Mouse (Mus musculus): ENCODE measurements at regions not wholly inside any gene's neighbourhood (a gene's known extent, or its start where the extent isn't known, plus 50 kb on each side); places are given as distances from the start of the nearest gene placed in this dataset.

DNA sequence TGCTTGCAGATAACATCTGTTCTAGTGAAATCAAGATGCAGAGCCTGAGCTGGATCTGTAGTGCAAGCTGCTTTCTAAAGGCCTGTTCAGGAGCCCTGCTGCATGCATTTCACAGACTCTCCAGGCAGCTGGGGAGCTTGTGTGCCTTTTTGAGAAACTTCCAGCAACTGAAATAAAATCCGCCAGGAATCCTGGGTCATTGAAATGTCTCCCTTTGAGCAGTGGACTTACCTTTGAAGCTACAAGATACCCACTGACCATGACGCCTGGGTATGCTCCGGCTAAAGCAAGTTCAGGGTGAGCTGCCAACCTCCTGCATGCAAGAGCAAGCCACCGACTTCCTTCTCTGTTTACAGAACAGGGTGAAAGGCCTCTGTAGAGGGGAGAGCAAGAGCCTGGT lies 278.7 kb downstream of the Cenpw start:
- no peak for DNase-seq (ENCODE audit: extremely low spot score in 1 of 2, low spot score in 1 of 2)

DNA sequence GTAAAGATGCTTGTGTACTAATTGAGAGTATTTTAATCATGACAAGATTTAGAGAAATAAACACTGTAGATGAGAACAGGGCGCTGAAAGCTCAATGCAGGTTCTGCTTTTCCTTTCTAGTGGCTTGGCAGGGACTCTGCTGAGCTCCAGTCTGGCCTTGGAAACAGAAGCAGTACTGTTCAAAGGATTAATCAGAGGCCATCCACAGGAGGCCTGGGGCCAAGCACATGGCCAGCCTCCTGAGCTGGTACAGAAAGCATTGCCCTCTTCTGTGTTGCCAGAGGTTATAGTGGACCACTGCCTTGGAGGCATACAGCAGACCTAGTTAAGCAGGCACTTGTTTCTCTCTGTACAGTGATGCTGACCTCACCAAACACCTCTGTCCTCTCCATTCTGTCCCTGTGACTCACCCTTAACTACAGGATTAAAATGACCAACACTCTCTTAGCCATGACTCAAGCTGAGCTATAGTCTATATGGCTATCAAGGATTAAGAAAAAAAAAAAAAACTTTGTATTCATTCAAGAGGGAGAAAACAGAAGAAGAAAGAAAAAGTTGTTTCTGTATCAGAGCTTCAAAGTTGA lies 302.5 kb downstream of the Cenpw start:
- DNase-seq (ENCODE audit: extremely low spot score in 1 of 2, low spot score in 1 of 2) = peak; percentile 11 to 45

DNA sequence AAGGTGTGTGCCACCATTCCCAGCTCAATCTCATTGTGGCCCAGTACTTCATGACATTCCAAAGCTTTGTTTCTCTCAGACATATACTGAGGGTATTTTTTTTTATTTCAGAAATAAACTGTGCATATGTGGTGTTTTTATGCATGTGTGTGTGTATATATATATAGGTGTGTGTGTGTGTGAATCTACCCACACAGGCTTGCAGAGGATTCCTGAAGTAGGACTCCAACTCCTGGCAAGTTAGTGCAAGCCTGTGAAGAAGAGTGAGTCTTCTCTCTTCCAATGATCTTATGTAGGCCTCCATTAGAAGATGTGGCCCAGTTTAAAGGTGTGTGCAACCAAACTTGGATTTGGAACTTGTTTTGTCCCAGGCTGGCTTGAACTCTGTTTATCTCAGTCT lies 328.9 kb upstream of the Rspo3 start:
- DNase-seq (ENCODE audit: extremely low spot score in 1 of 2, low spot score in 1 of 2) = no peak

DNA sequence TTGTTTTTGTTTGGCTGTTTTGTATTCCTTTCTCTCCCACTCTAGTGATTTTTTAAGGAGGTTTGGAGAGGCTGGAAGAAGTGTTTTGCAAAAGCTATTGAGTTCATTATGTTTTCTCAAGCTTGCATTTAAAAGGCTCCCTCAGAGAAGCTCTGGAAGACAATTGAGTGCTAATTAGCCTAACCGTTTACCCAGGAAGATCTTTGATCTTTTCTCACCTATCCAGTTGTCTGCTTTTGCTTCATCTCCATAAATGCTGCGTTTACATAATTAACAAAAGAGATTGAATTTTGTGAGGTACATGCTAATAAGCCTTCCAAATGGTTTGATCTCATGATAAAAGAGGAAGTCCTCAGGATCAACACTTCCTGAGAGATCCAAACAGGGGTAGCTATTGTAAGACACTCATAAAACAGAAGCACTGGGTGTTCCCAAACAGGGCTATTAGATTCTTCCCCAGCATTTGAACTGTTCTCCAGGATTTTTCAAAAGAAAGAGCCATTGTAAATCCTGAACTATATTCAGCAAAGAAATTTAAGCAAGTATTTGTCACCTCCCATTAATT lies 320.2 kb upstream of the Rspo3 start:
- no peak for DNase-seq (ENCODE audit: extremely low spot score in 1 of 2, low spot score in 1 of 2)

DNA sequence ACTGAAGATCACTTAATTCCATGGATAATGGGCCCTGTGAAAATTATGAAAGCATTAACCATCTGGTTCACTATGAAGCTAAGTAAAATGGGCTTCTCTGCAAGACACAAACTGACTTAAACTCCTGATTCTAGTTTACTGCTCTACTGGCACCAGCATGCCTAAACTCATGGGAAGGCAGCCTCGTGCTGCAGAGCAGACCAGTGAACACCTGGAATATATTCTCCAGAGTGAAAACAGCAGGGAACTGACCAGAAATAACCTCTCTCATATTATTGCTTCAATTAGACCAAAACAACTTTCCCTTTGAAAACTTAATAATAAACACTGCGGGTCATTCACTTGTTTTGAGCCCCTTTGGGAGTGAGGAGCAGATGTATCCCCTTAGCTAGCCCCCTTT lies 316.8 kb upstream of the Rspo3 start:
- DNase-seq (ENCODE audit: extremely low spot score in 1 of 2, low spot score in 1 of 2) = no peak

DNA sequence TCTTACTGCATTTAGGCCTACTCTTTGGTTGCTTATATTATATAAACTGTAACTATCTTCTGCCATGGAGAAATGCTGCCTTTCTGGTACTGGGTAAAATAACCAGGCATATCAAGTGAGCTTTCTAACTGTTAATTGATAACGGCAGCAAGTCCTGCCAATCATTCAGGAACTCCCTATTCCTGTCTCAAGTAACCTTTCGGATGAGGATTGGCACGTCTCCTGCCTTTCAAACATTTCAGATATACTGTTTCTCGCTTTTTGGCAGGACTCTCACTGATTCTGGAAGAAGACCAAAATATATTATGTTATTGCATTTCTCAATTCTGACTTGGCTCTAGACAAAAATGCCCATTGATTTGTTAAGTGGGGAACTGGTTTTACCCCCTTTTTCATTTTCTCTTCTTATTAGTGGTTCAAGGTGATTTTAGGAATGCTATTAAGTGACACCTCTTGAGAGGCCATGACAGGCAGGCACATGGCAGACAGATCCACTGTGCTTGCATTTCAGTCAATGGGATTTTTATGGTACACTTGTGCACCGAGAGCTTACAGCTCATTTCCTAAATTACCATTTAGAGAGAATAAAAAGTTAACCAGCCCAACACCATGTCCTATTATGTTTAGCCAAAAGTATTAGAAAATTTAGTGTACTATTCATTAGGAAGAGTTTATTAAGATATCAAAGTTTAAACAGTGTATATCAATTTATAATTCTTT lies 289.4 kb upstream of the Rspo3 start:
- DNase-seq (ENCODE audit: extremely low spot score in 1 of 2, low spot score in 1 of 2) = peak in 1 of 2 experiments; percentile 34

DNA sequence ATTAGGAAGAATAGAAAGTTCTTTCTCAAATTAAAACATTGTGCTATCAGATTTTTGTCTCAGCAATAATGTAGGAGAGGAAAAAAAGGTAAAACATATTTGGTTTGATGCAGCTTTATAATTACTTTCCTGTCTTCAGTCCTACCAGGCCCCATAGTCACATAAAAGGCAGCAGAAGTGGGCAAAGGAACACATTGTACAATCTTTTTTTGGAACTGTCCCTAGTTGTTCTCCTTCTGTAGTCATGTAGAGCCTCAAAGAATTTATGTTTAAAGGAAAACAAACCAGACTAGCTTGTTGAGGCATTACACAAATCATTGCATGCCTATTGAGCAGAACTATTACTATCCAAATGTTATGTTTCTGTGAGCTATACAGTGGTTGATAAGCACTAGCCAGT lies 288.7 kb upstream of the Rspo3 start:
- DNase-seq (ENCODE audit: extremely low spot score in 1 of 2, low spot score in 1 of 2) = peak in 1 of 2 experiments; percentile 29

DNA sequence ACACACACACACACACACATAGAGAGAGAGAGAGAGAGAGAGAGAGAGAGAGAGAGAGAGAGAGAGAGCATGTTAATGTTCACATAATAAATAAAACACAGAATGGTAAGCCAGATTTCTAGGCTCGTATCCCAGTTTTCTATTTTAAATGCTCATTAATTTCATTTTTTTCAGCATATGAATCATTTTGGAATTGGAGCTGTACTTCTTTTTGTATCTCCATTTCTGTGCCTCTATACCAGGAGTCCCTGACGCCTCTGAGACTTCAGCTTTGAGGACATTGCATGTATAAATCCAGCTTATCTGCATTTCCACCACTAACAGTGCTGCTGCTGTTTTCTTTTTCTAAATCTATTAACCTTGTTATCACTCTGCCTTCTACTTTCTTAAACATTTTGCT lies 287.5 kb upstream of the Rspo3 start:
- peak in 1 of 2 experiments; percentile 41 for DNase-seq (ENCODE audit: extremely low spot score in 1 of 2, low spot score in 1 of 2)

DNA sequence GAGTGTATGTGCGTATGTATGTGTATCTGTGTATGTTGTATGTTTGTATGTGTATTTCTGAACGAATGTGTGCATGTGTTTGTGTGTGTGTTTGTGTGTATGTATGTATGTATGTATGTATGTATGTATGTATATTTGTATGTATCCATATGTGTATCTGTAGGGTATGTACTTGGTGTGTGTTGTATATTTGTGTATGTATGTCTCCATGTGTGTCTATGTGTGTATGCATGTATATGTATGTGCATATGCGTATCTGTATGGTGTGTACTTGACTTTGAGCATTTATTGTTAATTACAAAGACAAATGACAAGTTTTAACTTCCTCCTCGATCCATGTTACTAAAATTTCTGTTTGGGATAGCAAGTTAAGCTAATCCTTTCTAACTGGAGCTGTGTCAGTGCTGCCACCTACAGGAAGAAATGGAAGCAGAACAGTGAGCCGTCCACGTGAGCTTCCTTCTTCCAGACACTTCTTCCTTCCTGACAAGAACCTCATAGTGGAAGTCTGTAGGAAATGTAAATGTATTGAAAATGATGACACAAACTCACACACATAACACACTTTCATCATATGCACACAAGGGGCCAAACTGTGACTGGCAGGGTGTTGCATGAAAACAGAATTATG lies 268.4 kb upstream of the Rspo3 start:
- DNase-seq (ENCODE audit: extremely low spot score in 1 of 2, low spot score in 1 of 2) = peak; percentile 45 to 87

DNA sequence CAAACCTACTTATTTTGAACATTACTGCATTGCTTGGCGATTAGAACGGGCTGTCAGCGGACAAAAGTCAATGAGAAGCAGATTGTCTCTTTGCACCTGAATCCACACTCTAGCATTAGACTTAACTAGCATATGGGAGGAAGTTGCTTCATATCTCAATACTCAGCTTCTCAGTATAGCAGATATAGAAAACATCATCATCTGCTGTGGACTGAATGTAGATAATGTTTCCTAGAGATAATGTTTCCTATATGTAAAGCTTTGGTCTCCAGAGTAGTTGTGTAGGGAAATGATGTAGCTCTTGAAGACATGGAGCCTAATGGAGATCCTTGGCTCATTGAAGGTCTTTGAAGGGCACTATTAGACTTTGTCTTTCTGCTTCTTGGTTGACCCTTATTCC lies 267.0 kb upstream of the Rspo3 start:
- DNase-seq (ENCODE audit: extremely low spot score in 1 of 2, low spot score in 1 of 2) = no peak

DNA sequence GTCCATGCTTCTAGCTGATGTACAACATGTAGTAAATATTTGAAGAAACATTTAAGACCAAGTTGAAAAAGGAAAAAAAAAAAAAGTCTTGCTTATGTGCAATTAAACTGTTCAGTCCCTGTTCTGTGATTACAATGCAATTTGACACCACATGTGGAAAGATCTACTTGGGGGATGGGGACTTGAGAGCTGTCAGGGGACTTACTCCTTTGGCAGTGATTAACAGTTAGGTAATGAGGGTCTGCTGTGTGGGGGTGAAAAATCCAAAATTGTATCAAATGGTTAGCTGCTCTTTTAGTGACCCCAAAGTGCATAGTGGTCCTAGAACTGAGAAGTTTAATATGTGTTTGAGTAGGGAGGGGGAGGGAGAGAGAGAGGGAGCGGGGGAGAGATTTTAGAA lies 259.0 kb upstream of the Rspo3 start:
- no peak for DNase-seq (ENCODE audit: extremely low spot score in 1 of 2, low spot score in 1 of 2)

DNA sequence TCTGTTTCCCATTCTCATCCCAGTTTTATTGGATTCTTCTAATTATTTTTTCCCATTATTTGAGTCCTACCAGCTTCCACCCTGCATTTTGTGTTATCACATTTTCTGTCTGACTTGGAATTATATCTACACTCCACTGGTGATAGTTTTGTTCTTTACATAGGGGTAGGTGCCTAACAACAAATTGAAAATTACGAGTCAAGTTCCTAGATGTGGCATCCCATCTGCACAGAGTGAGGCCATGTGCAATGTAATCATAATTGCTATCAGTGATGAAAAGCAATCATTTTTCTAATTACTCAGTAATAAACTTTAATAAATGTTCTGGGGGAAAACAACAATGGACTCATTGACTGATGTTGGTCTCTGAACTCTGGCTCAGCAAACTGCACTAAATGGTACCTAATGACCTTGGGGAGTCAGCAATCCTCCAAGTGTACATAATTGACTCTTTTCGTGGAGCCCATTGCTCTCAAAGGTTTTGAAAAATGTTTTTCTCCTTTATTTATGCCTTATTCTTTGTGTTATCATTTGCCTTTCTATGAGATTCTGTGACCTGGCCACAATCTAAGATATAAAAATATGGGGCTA lies 250.6 kb upstream of the Rspo3 start:
- no peak for DNase-seq (ENCODE audit: extremely low spot score in 1 of 2, low spot score in 1 of 2)

DNA sequence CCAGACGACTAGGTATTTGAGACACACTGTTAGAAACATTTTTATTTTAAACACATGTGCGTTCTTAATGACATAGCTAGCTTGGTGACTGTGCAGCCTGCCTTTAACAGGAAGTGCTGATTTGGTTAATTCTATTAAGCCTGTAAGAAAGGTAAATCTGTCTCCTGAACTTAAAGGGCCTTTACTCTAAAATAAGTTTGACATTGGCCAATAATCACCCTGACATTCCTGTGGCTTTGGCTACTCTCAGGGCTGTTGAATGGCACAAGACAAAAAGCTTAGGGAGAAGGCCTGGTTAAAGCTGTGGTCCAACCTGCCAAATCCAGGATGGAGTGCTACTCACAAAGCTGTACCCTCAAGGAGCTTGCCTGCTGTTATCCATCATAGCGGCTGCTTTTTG lies 201.0 kb upstream of the Rspo3 start:
- no peak for DNase-seq (ENCODE audit: extremely low spot score in 1 of 2, low spot score in 1 of 2)

DNA sequence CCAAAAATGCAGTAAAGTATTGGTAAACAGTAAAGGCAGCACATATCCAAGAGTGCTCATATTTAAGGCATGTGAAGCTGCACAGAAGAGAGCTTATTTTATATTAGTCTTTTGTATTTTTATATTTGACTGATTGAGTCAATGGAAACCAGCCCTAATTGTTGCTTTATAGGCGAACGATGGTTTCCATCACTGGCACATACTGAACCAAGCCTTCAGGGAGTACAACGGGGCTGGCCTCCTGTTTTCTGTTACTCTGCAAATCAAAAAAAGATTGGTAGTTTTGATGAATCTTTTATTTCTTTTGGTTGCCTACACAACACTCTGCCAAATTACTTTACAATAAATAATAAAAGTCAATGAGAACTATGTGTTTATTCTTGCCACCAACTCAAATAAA lies 189.7 kb upstream of the Rspo3 start:
- no peak for DNase-seq (ENCODE audit: extremely low spot score in 1 of 2, low spot score in 1 of 2)

DNA sequence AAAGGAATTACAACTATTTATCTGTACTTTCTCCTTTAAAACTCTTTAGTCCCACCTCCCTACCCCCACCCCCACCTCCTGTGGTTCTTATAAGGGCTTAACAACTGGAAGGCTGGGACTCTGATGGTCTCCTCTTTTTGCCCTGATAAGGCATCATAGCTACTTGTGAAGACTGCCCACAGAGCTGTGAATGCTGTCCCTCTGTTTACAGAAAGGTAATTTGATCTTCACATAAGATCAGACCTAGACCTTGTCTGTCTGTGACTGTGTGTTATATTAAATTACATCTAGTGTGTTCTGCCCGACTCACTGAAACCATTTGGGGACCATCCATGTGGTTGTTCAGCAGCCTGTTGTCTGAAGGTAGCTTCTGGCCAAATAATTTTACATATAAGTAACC lies 175.3 kb upstream of the Rspo3 start:
- no peak for DNase-seq (ENCODE audit: extremely low spot score in 1 of 2, low spot score in 1 of 2)

DNA sequence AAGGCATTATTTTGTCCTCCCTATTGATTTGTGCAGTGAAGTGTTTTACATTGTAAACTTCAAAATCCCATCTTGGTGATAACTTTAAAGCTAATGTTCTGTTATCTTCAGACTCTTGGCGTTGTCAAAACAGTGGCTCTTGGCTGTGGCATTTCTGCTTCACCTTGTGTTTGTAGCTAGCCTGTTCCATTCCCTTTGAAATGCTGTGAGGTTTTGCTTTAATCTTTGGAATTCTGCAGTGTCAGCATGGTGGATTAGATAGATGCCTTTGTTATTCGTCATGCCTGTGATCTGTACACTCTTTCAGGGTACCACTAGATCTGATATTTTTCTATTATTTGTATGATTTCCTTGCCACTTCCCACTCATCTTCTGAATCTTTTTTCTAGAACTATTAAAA lies 173.0 kb upstream of the Rspo3 start:
- peak in 1 of 2 experiments; percentile 1 for DNase-seq (ENCODE audit: extremely low spot score in 1 of 2, low spot score in 1 of 2)

DNA sequence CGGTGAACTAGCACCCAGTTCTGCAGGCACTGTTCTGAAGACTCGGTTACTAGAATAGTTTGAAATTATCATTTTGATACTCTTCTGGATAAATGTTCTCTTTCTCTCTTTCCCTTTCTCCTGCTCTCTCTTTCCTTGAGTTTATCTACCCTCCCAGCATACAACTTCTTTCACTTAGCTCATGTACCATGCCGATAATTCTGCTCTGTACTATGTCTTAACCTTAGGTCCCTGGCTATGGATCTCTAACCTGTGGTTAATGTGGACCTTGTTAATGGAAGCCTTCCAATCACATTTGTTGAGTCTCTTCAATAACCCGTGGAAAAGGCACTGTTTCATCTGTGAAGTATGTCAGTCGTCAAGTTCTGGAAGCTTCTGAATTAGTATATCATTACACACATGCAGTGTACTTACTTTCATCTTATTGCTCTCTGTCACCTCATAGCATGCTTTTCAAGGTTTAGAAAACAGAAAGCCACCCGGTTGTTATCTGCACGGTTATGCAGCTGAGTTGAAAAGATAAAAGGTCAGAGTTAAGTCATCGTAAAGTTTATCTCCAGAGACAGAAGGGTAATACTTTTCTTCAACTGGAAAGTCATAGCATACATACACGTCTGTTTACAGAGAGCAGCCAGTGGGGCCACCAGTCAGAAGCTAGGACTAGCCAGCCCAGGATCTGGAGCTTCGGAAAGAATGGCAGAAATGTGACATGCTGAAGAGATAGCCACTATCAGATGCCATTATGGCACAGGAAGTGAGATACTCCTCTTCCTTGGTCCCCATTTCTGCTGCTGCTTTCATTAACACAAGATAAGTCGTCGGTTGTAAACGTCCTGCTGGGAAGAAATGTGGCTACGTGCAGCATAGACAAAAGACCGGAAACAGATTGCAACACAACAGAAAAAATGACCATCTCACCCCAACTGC lies 157.6 kb upstream of the Rspo3 start:
- no peak for DNase-seq (ENCODE audit: extremely low spot score in 1 of 2, low spot score in 1 of 2)

DNA sequence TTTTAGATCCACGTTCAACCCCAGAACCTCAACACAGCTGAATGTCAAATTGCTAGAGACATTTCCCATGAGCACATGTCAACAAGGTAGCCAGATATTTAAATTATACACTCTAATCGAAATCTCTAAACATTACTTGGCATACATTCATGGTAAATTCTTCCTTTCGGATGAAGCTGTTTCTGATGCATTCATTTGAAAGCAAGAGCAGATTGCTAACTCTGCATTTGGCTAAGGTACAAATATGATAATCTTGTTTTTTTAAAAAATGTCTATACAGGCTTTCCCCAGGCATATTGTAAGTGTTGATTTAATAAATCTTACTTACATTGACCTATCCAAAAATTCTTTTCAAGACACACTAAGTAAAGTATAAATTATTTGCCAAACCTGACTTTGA lies 153.9 kb upstream of the Rspo3 start:
- DNase-seq (ENCODE audit: extremely low spot score in 1 of 2, low spot score in 1 of 2) = peak in 1 of 2 experiments; percentile 1

DNA sequence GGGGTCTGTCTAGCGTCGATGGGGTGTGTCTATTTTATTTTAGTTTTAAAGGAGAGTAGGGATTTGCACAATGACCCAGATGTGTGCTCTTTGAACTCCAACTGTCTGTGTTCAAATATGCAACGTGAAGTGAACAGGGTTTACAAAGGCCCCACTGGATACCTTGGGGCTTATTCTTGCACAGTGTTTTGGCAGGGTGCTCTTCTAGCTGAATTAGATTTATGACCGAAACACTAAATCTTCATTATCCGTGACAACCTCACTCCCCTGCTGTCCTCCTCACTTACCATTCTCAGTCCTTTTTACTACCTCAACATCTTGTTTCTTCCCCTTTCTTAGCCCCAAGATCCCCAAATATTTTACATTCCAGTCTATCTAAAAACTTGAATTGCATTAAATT lies 151.3 kb upstream of the Rspo3 start:
- DNase-seq (ENCODE audit: extremely low spot score in 1 of 2, low spot score in 1 of 2) = no peak

DNA sequence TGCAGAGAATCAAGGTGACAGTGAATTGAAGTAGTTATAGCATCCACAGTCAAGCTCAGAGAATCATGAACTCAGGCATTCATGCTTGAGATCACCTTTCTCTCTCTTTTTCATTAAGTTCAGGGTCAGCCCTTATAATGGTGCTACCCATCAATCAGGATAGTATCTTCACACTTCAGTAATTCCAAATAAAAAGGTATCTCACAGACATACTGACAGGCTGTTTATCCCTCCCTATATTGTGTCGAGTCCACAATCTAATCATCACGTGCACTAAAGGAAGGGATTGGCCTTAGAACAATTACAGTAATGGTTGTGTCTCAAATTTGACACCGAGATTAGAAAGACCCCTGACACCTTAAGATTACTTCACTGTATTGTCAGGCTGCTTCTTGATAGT lies 138.7 kb upstream of the Rspo3 start:
- DNase-seq (ENCODE audit: extremely low spot score in 1 of 2, low spot score in 1 of 2) = no peak

Data from frontal cortex, adult 2 months (tissue).